Mouse (Mus musculus) C2C12 (cell line): ENCODE measurements around the gene Grid2.

Experiments
- CTCF ChIP-seq: IDR thresholded peaks from one replicate; pipeline ENCODE4 v1.5.1; 2011; ENCODE audit not compliant: control insufficient read depth, insufficient read depth, insufficient read length
- FOSL1 ChIP-seq: IDR thresholded peaks from one replicate; pipeline ENCODE4 v1.8.0; 2011; ENCODE audit warnings: mild to moderate bottlenecking, low read length; ENCODE audit not compliant: poor library complexity, insufficient read depth, severe bottlenecking
- MAX ChIP-seq: IDR thresholded peaks from one replicate; pipeline ENCODE4 v1.6.1; 2011; ENCODE audit warnings: mild to moderate bottlenecking, control low read depth
- MYOG ChIP-seq: IDR thresholded peaks from one replicate; pipeline ENCODE4 v1.6.1; 2011; ENCODE audit not compliant: control insufficient read depth, insufficient read length; ENCODE audit errors: extremely low read depth
- USF1 ChIP-seq: IDR thresholded peaks from one replicate; pipeline ENCODE4 v1.6.1; 2011; ENCODE audit warnings: low read depth, mild to moderate bottlenecking, control low read depth, moderate library complexity

DNA sequence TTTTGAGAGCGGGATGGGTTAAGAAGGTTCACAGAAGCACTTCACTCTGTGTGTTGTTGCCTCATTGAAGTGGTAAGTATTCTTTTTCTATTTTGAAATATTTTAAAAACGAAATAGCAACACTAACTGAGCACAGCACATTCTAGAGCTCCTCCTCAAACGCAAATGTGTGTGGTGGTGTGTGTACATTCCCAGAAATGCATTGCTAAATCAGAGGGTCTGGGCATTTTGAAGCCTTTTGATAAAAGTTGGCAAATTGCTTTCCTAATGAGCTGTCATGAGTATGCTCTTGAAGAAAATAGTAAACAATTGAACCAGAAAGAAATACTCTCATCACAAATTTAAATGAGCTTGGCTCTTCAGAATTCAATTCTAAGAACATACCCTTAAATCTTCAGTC lies 1325.7 kb downstream of the Grid2 start:
- TF ChIP-seq CTCF (no peak), MAX (no peak), USF1 (no peak), MYOG (no peak), FOSL1 (no peak)
